Mouse (Mus musculus): ENCODE measurements around the gene Umad1. TPM values are rescaled to one million over a fixed set of nuclear protein-coding genes. Genes with fewer than 3 reads are reported as not detected.

Gene Umad1
- polyA plus RNA-seq, 1 experiment from 2014 or later = 15.4 TPM

DNA sequence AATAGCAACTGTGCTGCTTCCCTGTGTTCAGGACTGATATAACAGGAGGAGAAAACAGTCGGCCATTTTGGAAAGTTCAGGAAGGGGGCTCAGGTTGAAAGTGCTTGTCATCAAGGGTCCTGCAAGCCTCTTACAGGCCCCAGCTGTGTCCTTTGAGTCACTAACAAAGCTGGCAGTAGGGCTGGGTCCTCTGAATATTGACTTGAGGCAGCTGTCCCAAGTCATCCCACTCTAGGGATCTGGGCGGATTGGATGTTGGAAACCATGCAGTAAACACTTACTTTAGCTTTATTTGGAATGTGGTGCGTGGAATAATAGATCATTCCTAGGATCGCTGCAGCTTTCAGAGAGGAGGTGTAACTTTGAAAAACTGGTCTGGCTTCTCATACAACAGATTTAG, 215.7 kb downstream of the Umad1 start:
- WGBS = 91% methylated on average over 4 of the region's 4 CpGs
- H3K4me1 ChIP-seq = peaks cover 9% of the 10 kb centered on the region

DNA sequence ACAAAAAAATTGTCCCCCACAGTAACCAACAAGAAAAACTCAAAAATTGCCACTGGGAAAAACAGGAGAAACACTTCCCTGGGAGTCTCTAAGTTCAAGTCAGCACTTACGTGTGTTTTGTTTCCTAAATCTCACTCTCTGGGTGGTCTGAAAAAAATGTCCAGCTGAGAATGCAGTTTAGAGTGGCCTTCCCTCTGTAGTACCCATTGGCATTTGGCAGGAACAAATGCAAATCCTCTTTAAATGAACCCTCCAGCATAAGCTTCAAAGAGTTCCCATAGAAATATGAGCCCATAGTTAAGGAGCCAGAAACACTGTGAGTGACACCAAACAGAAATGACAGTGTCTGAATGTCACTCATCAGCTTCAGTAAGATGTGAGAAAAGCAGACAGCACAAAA, 220.1 kb downstream of the Umad1 start:
- DNase-seq (ENCODE audit: low spot score) = no peak
- H3K9me3 ChIP-seq = no peaks in the 10 kb centered on the region
- H3K27ac ChIP-seq (replicated peaks) = no peak overlapping the region
- peaks cover 9% of the 10 kb centered on the region for H3K4me1 ChIP-seq
- H3K27me3 ChIP-seq (replicated peaks; ENCODE audit: low read depth, poor library complexity, severe bottlenecking) = no peaks in the 10 kb centered on the region
- 33% methylated on average over 1 of the region's 1 CpGs for WGBS
- no peak overlapping the region for H3K4me3 ChIP-seq
- H3K36me3 ChIP-seq (replicated peaks) = no peaks in the 10 kb centered on the region

More for the DNA sequence above, 215.7 kb downstream of the Umad1 start:
- no peaks in the 10 kb centered on the region for H3K9me3 ChIP-seq
- no peak overlapping the region for H3K27ac ChIP-seq (replicated peaks)
- H3K27me3 ChIP-seq (replicated peaks; ENCODE audit: low read depth, poor library complexity, severe bottlenecking) = no peaks in the 10 kb centered on the region
- H3K4me3 ChIP-seq = no peak overlapping the region
- H3K36me3 ChIP-seq (replicated peaks) = no peaks in the 10 kb centered on the region
- no peak for DNase-seq (ENCODE audit: low spot score)

DNA sequence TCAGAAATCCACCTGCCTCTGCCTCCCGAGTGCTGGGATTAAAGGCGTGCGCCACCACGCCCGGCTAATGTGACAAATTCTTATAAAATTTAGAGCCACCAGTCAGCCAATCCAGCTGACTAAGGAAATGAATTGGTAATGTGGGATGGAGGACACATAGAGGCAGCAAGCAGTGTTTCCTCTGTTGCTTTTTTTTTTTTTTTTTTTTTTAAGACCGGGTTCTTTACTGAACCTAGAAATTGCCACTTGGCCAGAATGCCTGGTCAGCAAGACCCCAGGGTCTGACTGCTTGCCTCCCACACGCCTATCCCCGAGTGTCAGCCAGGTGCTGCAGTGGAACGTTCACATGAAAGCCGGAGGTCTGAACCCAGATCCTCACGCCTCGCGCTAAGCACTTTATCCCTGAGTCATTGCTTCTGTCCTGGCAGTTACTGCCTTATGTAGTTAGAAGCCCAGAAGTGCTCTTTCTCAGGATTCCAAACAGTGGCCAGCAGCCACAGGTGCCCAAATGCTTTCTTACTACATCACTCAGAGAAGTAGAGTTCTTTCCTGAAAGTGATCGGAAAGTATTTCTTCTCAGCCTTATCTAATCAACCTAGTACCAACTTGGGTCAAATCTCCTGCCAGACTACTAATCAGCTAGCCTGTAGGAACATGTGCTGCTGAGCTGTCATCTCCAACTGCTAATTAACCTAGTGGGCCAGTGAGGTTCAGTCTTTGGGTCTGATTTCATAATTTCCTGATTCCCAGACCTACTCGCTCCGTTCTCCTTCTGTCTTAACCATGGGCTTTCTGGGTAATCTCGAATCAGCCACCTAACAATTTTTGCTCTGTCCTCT, 225.6 kb downstream of the Umad1 start:
- WGBS = 92% methylated on average over 17 of the region's 17 CpGs
- H3K27ac ChIP-seq (replicated peaks) = no peak overlapping the region
- no peaks in the 10 kb centered on the region for H3K9me3 ChIP-seq
- no peaks in the 10 kb centered on the region for H3K27me3 ChIP-seq (replicated peaks; ENCODE audit: low read depth, poor library complexity, severe bottlenecking)
- DNase-seq (ENCODE audit: low spot score) = no peak
- no peaks in the 10 kb centered on the region for H3K36me3 ChIP-seq (replicated peaks)
- peaks cover 6% of the 10 kb centered on the region; the same call in 1 of the 2 replicates for H3K4me1 ChIP-seq
- H3K4me3 ChIP-seq = no peak overlapping the region

DNA sequence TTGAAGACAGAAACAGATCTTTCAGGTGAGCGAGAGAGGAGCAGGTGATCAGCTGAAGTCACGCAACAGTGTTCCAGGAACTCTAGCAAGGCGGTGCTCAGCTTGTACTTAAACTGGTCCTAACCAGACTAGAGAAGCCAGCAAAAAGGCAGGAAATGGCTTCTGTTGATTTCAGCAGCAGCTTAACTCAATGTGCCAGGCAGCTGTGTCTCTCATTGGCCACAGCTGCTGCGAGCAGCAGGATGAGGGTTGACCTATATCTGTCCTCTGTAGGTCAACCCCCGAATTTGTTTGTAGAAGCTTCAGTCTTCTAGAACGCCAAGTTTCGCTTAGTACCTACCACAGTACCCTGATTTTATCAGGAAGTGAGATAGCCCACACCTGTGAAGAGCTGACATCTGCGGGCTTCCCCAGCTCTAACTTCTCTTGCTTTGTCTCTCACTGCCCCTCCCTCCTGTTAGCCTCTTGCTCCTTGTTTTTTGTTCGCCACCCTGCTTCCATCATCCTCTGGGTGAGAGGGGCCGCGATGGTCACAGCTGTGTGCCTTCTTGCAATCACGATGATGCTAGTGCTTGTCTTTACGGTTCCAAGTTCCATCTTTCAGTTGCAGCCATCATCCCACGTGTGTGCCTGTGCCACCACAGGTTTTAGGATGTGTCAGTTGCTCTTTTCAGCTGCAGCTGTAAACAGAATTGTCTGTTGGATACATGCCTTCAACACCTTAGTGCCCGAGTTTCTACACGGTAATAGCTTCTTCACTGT, 226.5 kb downstream of the Umad1 start:
- Histone ChIP-seq H3K4me1 (peaks cover 6% of the 10 kb centered on the region; the same call in 1 of the 2 replicates), H3K27me3 (replicated peaks; ENCODE audit: low read depth, poor library complexity, severe bottlenecking) (no peaks in the 10 kb centered on the region), H3K27ac (replicated peaks) (no peak overlapping the region), H3K4me3 (no peak overlapping the region), H3K36me3 (replicated peaks) (no peaks in the 10 kb centered on the region), H3K9me3 (no peaks in the 10 kb centered on the region)
- DNase-seq (ENCODE audit: low spot score) = no peak
- 85% methylated on average over 16 of the region's 16 CpGs for WGBS

DNA sequence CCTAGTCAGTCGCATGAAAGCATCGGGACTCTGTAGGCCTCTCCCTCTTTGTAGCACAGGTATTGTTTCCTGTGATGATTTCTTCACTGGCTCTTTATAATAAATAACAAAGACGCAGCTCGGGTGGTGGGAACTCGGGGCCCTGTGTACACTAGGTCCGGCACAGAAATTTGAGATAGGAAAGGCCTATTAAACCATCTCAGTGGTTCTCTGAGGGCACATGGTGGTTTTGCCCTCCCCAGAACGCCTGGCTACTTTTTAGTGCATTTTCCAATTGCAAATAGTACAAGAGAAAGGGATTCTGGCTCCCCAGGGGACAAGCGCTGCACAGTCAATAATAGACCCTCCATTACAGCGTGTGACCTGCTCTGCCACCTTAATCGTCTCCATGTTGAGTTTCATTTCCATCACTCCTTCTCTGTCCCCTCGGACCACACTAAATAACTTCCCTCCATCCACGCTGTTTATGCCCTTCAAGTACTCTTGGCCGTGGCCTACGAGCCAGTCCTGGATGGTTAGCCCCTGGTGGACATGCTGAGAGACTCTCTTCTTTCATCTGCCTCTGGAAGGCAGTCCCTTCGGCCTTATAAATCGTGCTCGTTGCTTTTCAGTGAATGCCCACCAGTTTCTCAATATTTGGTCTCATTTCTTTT, 227.4 kb downstream of the Umad1 start:
- Histone ChIP-seq H3K4me3 (no peak overlapping the region), H3K36me3 (replicated peaks) (no peaks in the 10 kb centered on the region), H3K4me1 (peaks cover 6% of the 10 kb centered on the region; the same call in 1 of the 2 replicates), H3K27me3 (replicated peaks; ENCODE audit: low read depth, poor library complexity, severe bottlenecking) (no peaks in the 10 kb centered on the region), H3K27ac (replicated peaks) (no peak overlapping the region), H3K9me3 (no peaks in the 10 kb centered on the region)
- DNase-seq (ENCODE audit: low spot score) = no peak
- WGBS = 82% methylated on average over 17 of the region's 17 CpGs

DNA sequence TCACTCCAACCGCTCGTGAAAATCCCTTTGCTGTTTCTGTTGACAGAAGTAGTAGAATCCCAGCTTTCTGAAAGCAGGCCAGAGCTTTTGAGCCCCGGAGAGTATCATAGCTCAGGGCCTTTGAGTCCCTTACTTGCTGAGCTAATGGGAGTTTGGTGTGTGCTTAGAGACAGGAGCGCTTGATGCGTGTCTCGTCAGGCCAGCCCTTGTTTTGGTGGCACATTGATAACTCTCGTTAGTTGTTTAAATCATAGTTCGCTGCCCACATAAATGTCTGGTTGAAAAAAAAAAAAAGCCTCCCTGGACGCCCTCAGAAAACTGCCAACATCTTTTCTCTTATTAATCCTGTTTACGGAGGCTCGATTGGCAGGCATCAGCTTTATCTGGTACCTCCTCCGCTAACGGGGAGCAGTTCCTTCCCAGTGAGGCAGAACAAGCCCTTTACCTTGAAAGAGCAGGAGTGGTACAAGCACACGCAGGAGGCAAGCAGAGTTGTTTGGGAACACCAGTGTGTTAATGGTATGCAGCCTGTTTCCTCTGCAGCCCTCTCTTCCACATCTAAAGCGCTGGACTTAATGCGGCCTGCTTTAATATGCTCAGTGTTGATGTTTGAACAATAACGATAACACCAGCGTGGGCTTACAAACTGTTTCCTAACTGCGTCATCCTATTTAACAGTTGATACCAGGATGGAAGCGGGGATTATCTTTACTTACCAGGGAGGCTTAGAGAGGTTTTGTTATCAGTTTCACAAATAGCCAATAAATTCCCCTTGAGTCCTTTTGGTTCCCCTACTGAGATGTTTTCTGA, 228.2 kb downstream of the Umad1 start:
- no peaks in the 10 kb centered on the region for H3K36me3 ChIP-seq (replicated peaks)
- H3K4me3 ChIP-seq = no peak overlapping the region
- no peaks in the 10 kb centered on the region for H3K9me3 ChIP-seq
- no peak overlapping the region for H3K27ac ChIP-seq (replicated peaks)
- no peak for DNase-seq (ENCODE audit: low spot score)
- WGBS = 69% methylated on average over 20 of the region's 20 CpGs
- H3K27me3 ChIP-seq (replicated peaks; ENCODE audit: low read depth, poor library complexity, severe bottlenecking) = no peaks in the 10 kb centered on the region
- H3K4me1 ChIP-seq = peaks cover 6% of the 10 kb centered on the region; the same call in 1 of the 2 replicates

DNA sequence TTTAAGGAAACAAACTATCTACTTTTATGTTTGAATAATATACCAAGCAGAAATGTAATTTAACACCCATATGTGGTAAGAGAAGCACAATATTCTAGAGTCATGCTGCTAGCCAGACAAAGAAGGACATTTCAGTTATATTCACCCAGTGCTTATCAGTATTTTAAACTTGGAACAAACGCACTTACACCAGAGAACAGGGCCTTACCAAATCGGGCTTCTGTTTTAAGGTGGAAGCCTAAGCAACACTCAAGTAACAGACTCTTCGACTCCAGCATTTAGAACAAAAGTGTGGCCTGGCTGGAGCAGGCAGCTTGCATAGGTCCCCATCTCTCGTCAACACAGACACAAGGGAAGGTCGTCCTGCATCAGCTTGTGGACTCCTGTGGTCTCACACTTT, 229.2 kb downstream of the Umad1 start:
- Histone ChIP-seq H3K4me3 (no peak overlapping the region), H3K27ac (replicated peaks) (no peak overlapping the region), H3K27me3 (replicated peaks; ENCODE audit: low read depth, poor library complexity, severe bottlenecking) (no peaks in the 10 kb centered on the region), H3K36me3 (replicated peaks) (no peaks in the 10 kb centered on the region), H3K4me1 (peaks cover 6% of the 10 kb centered on the region; the same call in 1 of the 2 replicates), H3K9me3 (no peaks in the 10 kb centered on the region)
- DNase-seq (ENCODE audit: low spot score) = no peak
- WGBS = 71% methylated on average over 5 of the region's 5 CpGs

DNA sequence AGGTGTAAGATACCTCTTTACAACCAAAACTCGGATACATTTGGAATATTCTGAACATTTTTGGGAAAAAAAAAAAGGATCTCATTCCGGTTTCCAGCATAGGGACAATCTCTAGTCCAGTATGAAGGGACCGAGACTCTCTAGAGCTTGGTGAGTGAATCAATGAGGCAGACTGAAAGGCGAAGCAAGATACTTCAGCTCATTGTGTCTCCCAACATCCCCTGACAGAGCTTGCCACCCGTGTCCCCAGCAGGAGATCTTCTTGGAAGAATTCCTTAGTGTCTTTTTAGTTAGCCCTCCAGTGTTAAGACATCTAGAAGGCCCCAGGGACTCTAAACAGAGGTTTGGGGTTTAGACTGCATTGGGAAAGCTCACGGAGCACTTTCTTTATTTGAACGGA, 230.2 kb downstream of the Umad1 start:
- peaks cover 6% of the 10 kb centered on the region; the same call in 1 of the 2 replicates for H3K4me1 ChIP-seq
- no peaks in the 10 kb centered on the region for H3K9me3 ChIP-seq
- H3K36me3 ChIP-seq (replicated peaks) = no peaks in the 10 kb centered on the region
- H3K4me3 ChIP-seq = no peak overlapping the region
- WGBS = 74% methylated on average over 7 of the region's 7 CpGs
- DNase-seq (ENCODE audit: low spot score) = no peak
- no peak overlapping the region for H3K27ac ChIP-seq (replicated peaks)
- H3K27me3 ChIP-seq (replicated peaks; ENCODE audit: low read depth, poor library complexity, severe bottlenecking) = no peaks in the 10 kb centered on the region

DNA sequence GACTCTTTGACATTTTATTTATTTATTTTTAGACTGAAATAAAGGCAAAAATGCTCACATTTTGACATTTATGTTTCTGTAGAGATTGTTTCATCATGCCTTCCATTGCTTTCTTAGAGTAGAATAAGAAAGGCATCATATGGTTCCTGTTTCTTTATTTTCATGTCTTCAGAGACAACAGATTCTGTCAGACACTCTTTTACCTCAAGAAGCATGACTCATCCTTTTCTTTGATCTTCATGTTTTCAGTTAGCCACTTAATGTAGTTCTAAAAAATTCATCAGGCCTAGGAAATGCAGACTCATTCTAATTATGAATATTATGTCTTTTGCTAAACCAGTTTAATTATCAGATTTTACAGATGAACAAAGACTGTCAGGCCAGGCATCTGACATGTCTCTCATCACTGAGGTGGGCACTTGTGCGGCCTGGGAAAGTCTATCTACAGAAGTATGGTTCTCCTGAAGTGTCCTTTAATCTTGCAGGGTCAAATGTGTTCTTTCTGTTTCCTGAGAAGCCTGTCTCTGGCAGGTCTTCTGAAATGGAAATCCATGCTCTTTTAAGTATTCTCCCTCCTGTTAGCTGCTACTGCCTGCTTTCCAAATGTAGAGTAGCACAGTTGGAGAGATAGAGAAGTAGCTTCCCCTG, 231.0 kb downstream of the Umad1 start:
- WGBS = 86% methylated on average over 1 of the region's 1 CpGs
- no peaks in the 10 kb centered on the region for H3K27me3 ChIP-seq (replicated peaks; ENCODE audit: low read depth, poor library complexity, severe bottlenecking)
- H3K4me3 ChIP-seq = no peak overlapping the region
- no peak for DNase-seq (ENCODE audit: low spot score)
- no peaks in the 10 kb centered on the region for H3K9me3 ChIP-seq
- peaks cover 6% of the 10 kb centered on the region; the same call in 1 of the 2 replicates for H3K4me1 ChIP-seq
- H3K27ac ChIP-seq (replicated peaks) = no peak overlapping the region
- H3K36me3 ChIP-seq (replicated peaks) = no peaks in the 10 kb centered on the region

DNA sequence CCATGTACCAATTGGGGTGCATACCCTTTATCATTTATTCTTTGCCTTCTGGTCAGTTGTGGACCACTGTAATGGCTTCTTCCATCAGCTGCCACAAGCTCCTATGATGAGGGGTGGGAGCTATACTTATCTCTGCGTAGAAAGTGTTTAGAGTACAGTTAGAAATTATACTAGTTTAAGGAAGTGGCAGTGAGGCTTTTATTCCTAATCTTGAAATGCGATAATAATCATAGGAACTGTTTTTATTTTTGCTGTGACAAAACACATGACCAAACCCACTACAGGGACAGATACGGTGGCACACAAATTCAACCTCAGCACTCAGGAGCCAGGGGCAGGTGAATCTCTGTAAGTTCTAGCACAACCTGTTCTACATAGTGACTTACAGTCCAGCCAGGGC, 233.2 kb downstream of the Umad1 start:
- no peak for DNase-seq (ENCODE audit: low spot score)
- Histone ChIP-seq H3K4me3 (no peak overlapping the region), H3K36me3 (replicated peaks) (no peaks in the 10 kb centered on the region), H3K27ac (replicated peaks) (no peak overlapping the region), H3K4me1 (no peaks in the 10 kb centered on the region), H3K27me3 (replicated peaks; ENCODE audit: low read depth, poor library complexity, severe bottlenecking) (no peaks in the 10 kb centered on the region), H3K9me3 (no peaks in the 10 kb centered on the region)
- 88% methylated on average over 3 of the region's 3 CpGs for WGBS

DNA sequence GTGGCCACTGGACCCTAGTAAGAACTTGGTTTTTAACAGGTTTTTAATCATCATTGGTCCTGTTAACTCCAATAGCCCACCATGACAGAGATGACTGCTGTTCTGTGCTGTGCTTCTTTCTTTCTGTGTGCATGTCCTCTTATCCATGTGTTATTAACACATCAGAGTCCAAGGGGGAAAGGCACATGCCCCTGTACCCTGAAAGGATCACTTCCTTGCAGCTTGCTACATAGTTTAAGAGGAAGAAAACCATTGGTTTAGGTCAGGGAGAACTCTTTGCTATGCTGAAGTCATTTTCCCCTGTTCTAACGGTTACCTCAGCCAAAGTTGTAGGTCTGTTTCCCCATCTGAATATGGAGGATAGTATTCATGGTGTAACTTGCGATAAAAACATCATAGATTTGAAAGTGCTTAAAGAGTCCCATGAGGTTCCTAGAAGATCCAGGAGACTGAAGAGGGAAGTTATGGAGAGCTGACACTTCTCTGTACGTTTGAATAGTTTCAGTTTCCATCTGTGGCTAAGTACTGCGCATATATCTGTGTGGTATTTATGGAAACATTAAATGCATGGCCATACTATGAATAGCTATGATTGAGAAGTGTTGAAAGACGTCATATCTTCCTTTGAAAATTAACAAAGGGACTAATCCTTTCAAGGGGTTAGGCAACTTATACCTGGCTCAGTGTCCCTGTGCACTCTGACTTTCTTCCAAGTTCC, 236.2 kb downstream of the Umad1 start:
- Histone ChIP-seq H3K4me3 (no peak overlapping the region), H3K27ac (replicated peaks) (no peak overlapping the region), H3K36me3 (replicated peaks) (no peaks in the 10 kb centered on the region), H3K9me3 (no peaks in the 10 kb centered on the region), H3K4me1 (no peaks in the 10 kb centered on the region), H3K27me3 (replicated peaks; ENCODE audit: low read depth, poor library complexity, severe bottlenecking) (no peaks in the 10 kb centered on the region)
- DNase-seq (ENCODE audit: low spot score) = no peak
- 86% methylated on average over 5 of the region's 5 CpGs for WGBS

Measured in embryonic facial prominence, embryonic 10.5 days (tissue).